Mouse (Mus musculus) thymus, adult 2 months (tissue): ENCODE results near the gene Olfr616.

ENCODE experiments used
- CTCF ChIP-seq: fragments of 200-500 bp; IDR thresholded peaks from 2 replicates; pipeline ENCODE4 v1.5.1; 2012; ENCODE audit warnings: mild to moderate bottlenecking, control low read depth, low read length, moderate library complexity, borderline replicate concordance; ENCODE audit not compliant: control insufficient read depth, poor library complexity, insufficient read depth; ENCODE audit errors: extremely low read depth
- POLR2A ChIP-seq: fragments of 200-500 bp; IDR thresholded peaks from 2 replicates; pipeline ENCODE4 v1.6.1; 2012; ENCODE audit warnings: mild to moderate bottlenecking, low read length, control low read depth, moderate library complexity; ENCODE audit not compliant: control insufficient read depth, poor library complexity, insufficient read depth; ENCODE audit errors: extremely low read depth

GRCm38 (mm10) chr7:103569043-103569442 is at the start of gene Olfr616:
- TF ChIP-seq POLR2A: no peak
- TF ChIP-seq CTCF: no peak
